Mouse (Mus musculus): ENCODE results near the gene Fmnl2.

The Fmnl2 gene

DNA sequence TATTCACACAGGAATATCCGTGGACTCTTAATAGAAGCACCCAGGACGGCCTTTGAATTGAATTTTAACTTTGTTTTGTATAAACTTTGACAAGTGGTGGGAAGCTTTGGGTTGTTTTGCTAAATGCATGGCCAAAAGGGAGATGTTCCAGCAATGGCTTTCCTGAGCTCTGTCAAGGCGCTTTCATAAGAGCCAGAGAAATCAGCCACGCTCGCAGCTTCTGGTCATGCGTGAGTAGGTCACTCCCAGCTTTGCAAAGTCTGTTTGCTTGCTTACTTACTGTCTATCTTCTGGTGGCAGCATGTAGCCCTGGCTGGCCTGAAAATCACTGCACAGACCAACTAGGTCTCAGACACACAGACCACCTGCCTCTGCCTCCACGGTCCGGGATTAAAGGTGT lies 248.8 kb downstream of the Fmnl2 start:
- no peak for DNase-seq (ENCODE audit: low spot score)

DNA sequence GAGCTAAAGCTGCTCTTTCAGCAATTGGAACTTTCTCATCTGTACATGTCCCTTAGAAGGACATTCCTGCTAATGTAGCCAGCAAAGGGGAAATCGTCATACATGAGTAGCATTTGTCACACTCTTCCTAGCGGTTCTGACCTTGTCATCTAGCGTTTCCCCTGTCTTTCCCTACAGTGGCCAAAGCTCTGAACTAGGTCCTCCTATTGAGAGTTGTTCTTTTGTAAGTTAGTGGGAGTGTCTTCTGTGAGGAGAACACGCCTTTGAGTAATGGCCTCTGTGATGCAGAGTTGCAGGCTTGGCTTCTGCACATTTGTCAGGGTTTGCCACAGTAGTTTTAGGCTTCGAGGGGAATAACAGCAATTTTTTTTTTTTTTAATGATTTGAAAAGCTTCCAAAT lies 250.9 kb downstream of the Fmnl2 start:
- no peak for DNase-seq (ENCODE audit: low spot score)

DNA sequence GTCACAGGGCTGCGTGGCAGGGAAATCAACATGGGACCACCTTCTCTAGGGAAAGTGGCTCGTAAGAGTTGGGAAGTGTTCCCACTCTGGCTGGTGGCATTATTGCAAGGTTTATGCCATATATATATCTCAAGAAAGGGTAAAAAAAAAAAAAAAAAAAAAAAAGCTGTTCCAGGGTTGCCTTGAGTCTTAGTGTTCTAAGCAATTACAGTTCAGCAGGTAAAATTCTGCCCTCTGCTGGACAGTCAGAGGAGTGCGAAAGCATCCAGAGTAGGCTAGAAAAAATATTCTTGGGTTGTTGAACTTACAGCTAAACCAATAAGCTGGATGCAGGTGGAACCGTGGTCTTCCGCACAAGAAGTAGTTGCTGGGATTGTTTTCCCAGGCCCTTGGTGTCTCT lies 264.1 kb downstream of the Fmnl2 start:
- DNase-seq (ENCODE audit: low spot score), result peak; percentile 17

DNA sequence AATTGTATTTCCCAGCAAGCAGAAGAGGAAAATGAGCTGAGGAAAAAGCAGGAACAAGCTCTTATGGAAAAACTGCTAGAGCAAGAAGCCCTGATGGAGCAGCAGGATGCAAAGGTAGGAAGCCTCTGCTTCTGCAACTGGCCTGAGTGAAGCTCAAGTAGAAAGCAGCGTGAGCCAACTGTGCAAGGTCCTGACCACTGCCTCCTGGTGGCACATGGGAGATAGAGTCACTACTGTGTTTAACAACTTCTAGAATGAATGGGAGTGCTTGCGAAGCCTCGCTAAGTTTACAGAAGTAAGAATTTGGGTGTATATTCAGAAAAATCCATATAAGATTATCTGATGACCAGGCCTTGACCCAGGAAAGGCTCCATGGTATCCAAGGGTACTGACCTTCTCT lies 268.3 kb downstream of the Fmnl2 start:
- DNase-seq (ENCODE audit: low spot score), result no peak

DNA sequence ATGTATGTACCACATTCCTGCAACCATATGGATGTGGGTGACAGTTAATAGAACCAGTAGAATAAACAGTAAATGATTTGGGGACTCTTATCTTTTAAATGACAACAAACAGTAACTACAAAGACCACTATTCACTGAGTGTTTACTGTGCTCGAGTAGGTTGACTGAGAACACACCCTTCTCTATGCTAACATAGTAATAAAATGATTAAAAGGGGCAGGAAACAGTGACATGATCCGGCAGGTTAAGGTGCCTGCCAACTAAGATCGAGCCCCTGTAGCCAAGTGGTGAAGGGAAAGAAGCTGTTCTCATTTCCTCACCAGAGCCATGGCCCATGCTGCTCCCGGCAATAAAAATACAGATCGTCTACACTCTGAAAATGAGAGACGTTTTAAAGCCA lies 271.4 kb downstream of the Fmnl2 start:
- no peak for DNase-seq (ENCODE audit: low spot score)

DNA sequence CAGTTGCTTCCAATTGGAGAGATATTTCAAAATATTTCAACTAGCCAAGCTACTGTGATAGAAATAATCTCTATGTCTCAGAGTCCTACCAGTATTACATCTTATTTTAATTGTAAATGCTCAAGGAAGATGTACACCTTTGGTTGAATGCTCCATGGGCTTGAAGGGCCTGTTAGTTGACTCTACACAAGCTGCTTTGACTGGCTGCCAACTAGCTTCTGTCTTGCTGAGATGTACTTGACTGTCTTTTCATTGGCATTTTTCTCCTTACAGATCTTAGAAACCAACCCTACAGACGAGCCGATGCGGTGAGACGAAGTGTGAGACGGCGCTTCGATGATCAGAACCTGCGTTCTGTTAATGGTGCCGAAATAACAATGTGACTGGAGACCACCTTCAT lies 273.9 kb downstream of the Fmnl2 start:
- no peak for DNase-seq (ENCODE audit: low spot score)

DNA sequence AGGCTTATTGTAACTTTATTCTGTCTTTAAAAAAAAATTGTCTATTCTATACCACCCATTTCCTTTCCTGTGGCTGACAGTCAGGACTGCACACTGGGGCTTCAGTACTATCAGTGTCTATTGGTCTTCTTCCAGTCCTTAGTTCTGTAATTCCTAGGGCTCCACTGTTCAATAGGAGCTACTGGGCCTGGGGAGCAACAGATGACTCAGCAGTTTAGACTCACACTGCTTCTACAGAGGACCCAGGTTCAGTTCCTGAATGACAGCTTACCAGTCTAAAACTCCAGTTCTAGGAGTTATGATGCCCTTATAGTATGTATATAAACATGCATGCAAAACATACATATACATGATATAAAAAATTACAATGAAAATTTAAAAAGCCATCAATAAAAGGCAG lies 289.2 kb downstream of the Fmnl2 start:
- DNase-seq (ENCODE audit: low spot score), result no peak

DNA sequence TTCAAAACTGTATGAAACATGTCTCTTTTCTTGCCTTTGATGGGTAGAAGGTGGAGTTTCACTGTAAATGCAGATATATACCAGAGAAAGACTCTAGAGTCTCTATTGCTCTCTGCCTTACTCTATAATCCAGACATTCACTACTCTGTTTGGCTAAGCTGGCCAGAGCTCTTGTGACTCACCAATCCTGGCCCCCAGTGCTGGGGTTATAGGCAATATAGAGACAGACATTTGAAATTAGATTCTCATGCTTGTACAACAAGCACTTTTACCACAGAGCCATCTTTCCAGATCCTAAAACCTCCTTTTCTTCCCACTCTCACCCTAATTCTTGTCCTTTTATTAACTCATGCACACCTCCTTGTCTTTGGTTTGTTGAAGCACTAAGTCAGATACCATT lies 316.3 kb downstream of the Fmnl2 start:
- DNase-seq (ENCODE audit: low spot score), result no peak

DNA sequence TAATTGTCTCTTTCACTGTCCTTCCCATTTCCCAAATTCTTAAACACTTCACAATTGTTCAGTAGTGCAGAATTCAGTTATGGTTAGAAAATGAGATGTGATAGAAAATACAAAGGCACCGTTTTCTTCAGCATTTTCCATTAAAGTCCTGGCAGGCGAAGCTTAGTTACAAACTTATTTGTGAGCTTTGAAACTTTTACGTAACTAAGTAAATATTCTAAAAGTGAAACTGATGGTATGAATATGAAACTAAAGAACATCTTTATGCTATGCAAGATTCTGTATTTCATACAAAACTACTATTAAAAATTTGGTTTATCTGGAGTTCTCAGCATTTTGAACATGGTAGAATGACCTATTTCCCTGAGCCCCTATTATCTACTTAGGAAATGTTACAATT lies 321.3 kb downstream of the Fmnl2 start:
- DNase-seq (ENCODE audit: low spot score), result no peak

DNA sequence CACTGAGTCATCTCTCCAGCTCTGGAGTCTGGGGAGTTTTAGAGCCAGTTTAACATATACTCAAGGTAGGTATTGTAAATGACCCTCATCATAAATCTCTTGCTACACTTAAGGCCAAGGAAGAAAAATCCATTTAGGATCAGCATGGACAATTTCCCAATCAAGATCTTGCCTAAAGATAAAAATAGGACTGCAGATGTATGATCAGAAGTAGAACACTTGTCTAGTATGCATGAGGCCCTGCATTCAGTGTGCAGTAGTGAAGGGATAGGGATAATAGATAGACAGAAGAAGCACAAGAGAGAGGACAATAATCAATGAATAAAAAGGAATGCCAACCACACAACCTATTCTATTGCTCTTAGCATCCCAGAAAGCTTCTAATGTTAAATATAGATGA lies 322.2 kb downstream of the Fmnl2 start:
- no peak for DNase-seq (ENCODE audit: low spot score)
